Mouse (Mus musculus) liver, adult 2 months (tissue): Measurements from ENCODE around the gene Fbxo9.

Experiments used
- CTCF ChIP-seq: fragments of 200-500 bp; IDR thresholded peaks from 2 replicates; pipeline ENCODE4 v1.5.1; 2011; ENCODE audit warnings: low read depth, low read length, control low read depth
- POLR2A ChIP-seq: fragments of 200-500 bp; IDR thresholded peaks from 2 replicates; pipeline ENCODE4 v1.6.1; 2011; ENCODE audit warnings: low read length, control low read depth; ENCODE audit not compliant: insufficient read depth; ENCODE audit errors: extremely low read depth

- TF ChIP-seq CTCF (no peak), POLR2A (no peak)
These were observed 29.3 kb upstream of the Fbxo9 start for GRCm38 (mm10) chr9:78138044-78138676.
